Mouse (Mus musculus) neural tube, embryonic 11.5 days (tissue): Measurements from ENCODE around the gene Scd4. TPM values are rescaled to one million over a fixed set of nuclear protein-coding genes. Genes with fewer than 3 reads are reported as not detected.

Source experiments
- ATAC-seq: fragments of 200-750 bp; cut with Nextera tagmentation; 2 replicates; pipeline ENCODE4 v1.8.0; 2017; ENCODE audit warnings: moderate number of reproducible peaks, mild to moderate bottlenecking, moderate TSS enrichment, moderate library complexity; ENCODE audit not compliant: insufficient read depth, low FRiP score, low TSS enrichment
- DNase-seq: peaks from one replicate; pipeline ENCODE4 v3.0.0-alpha.2; 2015; ENCODE audit warnings: low spot score
- H3K27ac ChIP-seq: fragments of 300-500 bp; sonication (generic); 2 replicates; pipeline ENCODE4 v1.5.1; 2014; ENCODE audit warnings: low read depth, mild to moderate bottlenecking, low read length
- H3K27me3 ChIP-seq: fragments of 300-500 bp; sonication (generic); 2 replicates; pipeline ENCODE4 v1.6.1; 2014; ENCODE audit warnings: mild to moderate bottlenecking, low read length, mixed read lengths; ENCODE audit not compliant: control insufficient read depth, insufficient read depth
- H3K36me3 ChIP-seq: fragments of 300-500 bp; sonication (generic); 2 replicates; pipeline ENCODE4 v1.6.1; 2014; ENCODE audit warnings: mild to moderate bottlenecking, low read length, moderate library complexity, mixed read lengths; ENCODE audit not compliant: control insufficient read depth, insufficient read depth
- H3K4me1 ChIP-seq: fragments of 300-500 bp; sonication (generic); 2 replicates; pipeline ENCODE4 v1.6.1; 2014; ENCODE audit warnings: low read length, mixed read lengths; ENCODE audit not compliant: control insufficient read depth, insufficient read depth
- H3K4me2 ChIP-seq: fragments of 300-500 bp; sonication (generic); 2 replicates; pipeline ENCODE4 v1.6.1; 2014; ENCODE audit warnings: low read depth, mild to moderate bottlenecking, moderate library complexity
- H3K4me3 ChIP-seq: fragments of 300-500 bp; sonication (generic); 2 replicates; pipeline ENCODE4 v1.5.1; 2014; ENCODE audit warnings: low read depth, low read length
- H3K9ac ChIP-seq: fragments of 300-500 bp; sonication (generic); 2 replicates; pipeline ENCODE4 v1.6.1; 2014; ENCODE audit warnings: mild to moderate bottlenecking, low read length
- H3K9me3 ChIP-seq: fragments of 300-500 bp; sonication (generic); 2 replicates; pipeline ENCODE4 v1.6.1; 2016; ENCODE audit warnings: low read length; ENCODE audit not compliant: control insufficient read depth
- WGBS: fragments of 180-500 bp; shearing (Covaris S2); extraction: QIAGEN DNeasy Blood & Tissue Kit; methylation state at CpG from one replicate; pipeline ENCODE4 v1.1.7; 2014; 5-methylcytosine and 5-hydroxymethylcytosine counted together
- polyA plus RNA-seq: library from polyadenylated mRNA; unstranded; fragments of >200 nt; fragmentation: Nextera tagmentation; extraction: Ambion mirVana; gene quantifications from 2 replicates; pipeline ENCODE4 v1.2.1, GENCODE M21; 2014

The Scd4 gene
- polyA plus RNA-seq, 1 experiment from 2014 or later, result not detected

DNA sequence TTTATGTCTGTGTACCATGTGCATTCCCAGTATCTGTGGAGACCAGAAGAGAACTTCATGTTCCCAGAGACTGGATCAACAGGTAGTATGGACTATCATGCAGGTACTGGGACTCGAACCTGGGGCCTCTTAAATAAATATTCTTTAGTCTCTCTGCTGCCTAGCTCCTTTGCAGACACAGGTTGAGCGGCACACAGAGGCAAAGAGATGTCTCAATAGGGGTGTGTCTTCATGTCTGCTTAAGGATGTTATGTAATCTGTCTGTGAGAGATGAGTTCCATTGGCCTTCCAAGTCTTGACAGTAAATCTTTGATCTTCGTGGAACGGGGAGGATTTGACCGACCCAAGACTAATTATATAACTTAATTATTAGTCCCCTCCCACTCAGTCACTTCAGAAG, 37.3 kb downstream of the Scd4 start:
- H3K9me3 ChIP-seq, result no peaks in the 10 kb centered on the region
- H3K4me2 ChIP-seq, result no peak overlapping the region
- no peak for ATAC-seq
- no peak overlapping the region for H3K9ac ChIP-seq
- no peaks in the 10 kb centered on the region for H3K36me3 ChIP-seq
- no peaks in the 10 kb centered on the region for H3K27me3 ChIP-seq
- no peaks in the 10 kb centered on the region for H3K4me1 ChIP-seq
- H3K27ac ChIP-seq, result no peak overlapping the region
- 77% methylated on average over 5 of the region's 5 CpGs for WGBS
- H3K4me3 ChIP-seq, result no peak overlapping the region
- no peak for DNase-seq

DNA sequence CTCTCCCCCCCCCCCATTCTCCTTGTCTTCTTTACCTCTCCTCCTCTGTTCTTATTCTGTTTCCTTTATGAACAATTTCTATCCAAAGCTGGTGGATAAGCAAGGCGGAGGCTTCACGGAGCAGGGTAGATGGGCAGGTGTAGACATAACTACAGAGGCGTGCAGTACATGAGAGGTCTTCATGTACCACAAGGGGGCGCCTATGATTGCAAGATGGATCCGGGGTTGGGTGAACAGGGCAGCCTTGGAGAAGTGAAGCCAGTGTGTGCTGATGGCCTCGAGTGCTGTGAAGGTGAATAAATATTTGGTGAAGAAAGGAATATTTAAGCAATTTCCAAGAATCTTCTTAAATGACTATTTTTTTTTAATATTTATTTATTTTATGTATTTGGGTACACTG, 40.1 kb downstream of the Scd4 start:
- 22% methylated on average over 6 of the region's 6 CpGs for WGBS
- Histone ChIP-seq H3K4me2 (no peak overlapping the region), H3K36me3 (no peaks in the 10 kb centered on the region), H3K4me1 (peaks cover 3% of the 10 kb centered on the region; the same call in 1 of the 2 replicates), H3K9ac (no peak overlapping the region), H3K4me3 (no peak overlapping the region), H3K9me3 (no peaks in the 10 kb centered on the region), H3K27me3 (no peaks in the 10 kb centered on the region), H3K27ac (no peak overlapping the region)
- DNase-seq, result peak; percentile 76
- peak; percentile 73; the same call in 1 of the 2 replicates for ATAC-seq

DNA sequence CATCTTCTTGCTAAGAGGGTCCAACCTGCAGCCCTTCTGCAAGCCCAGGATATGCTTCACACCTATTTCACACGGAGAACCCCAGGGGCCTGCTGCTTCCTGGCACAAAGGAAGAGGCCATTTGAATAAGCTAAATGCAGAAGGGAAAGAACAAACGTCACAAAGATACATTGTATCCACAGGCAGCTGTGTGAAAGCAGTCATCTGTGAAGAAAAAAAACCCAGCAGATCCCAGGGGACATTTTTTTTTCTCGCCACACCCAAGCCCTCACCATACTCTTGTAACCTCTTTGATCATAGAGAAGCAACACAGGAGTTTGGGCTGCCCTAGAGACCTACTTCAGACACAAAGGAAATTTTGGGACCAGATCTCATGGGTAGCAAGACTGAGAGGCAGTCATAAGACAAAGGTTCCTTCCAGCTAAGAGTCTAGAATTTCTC, 43.6 kb downstream of the Scd4 start:
- no peak overlapping the region for H3K9ac ChIP-seq
- ATAC-seq (no peak), DNase-seq (no peak)
- H3K4me1 ChIP-seq, result peaks cover 3% of the 10 kb centered on the region; the same call in 1 of the 2 replicates
- H3K36me3 ChIP-seq, result no peaks in the 10 kb centered on the region
- H3K4me2 ChIP-seq, result no peak overlapping the region
- no peak overlapping the region for H3K4me3 ChIP-seq
- no peaks in the 10 kb centered on the region for H3K27me3 ChIP-seq
- no peaks in the 10 kb centered on the region for H3K9me3 ChIP-seq
- H3K27ac ChIP-seq, result no peak overlapping the region
- WGBS, result 27% methylated on average over 3 of the region's 3 CpGs

DNA sequence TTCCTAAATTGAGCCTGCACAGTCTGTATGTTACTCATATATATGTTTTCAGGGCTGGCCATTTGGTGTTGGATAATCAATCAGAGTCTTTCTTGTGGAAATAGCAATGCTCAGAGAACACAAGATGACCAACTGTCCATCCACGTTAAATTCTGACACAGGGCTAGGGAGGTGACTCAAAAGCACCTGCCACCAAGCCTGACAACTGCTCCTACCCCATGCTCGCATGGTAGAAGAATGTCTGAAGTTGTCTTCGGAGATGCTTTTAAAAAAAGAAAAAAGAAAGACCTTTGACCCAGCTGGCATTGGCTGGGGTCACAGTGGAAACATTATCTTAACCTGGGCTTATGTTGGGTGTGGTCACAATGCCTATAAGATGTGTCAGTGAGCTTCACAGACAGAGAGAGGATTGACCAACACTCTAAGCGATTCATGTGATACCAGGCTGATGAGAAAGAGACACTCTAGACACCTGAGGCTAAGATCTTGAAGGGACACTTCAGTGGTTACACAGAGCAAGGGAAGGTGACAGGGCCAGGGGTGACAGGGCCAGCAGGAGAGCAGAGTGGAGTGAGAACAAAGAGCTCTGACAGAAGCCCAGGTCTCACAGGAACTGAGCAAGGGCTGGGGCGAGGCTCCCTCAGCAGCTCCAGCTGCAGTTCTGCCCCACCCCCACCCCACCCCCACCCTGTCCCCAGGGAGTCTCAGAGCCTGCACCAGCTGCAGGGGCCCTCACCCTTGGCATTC, 44.9 kb downstream of the Scd4 start:
- H3K27ac ChIP-seq, result no peak overlapping the region
- no peaks in the 10 kb centered on the region for H3K27me3 ChIP-seq
- H3K4me2 ChIP-seq, result no peak overlapping the region
- ATAC-seq, result no peak
- no peak overlapping the region for H3K4me3 ChIP-seq
- 49% methylated on average over 5 of the region's 5 CpGs for WGBS
- no peaks in the 10 kb centered on the region for H3K9me3 ChIP-seq
- no peak for DNase-seq
- H3K4me1 ChIP-seq, result peaks cover 3% of the 10 kb centered on the region; the same call in 1 of the 2 replicates
- H3K36me3 ChIP-seq, result no peaks in the 10 kb centered on the region
- H3K9ac ChIP-seq, result no peak overlapping the region

DNA sequence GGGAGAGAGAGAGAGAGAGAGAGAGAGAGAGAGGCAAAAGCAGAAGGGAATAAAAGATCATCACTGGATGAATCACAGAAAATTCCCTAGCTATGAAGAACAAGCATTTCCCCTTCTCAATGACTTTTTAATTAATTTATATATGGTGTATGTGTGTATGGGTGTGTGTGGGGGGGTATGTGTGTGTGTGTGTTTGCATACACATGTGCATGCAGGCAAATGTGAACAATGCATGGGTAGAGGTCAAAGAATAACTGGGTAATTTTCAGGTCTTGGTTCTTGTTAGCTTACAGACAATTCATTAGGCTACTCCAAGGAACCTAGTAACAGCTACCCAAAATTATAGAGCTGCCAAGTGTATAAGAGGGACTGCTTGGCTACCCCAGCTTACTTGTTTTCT, 46.2 kb downstream of the Scd4 start:
- H3K36me3 ChIP-seq, result no peaks in the 10 kb centered on the region
- no peak overlapping the region for H3K27ac ChIP-seq
- DNase-seq, result no peak
- no peaks in the 10 kb centered on the region for H3K9me3 ChIP-seq
- H3K4me1 ChIP-seq, result peaks cover 3% of the 10 kb centered on the region; the same call in 1 of the 2 replicates
- no peak overlapping the region for H3K9ac ChIP-seq
- no peak overlapping the region for H3K4me2 ChIP-seq
- H3K4me3 ChIP-seq, result no peak overlapping the region
- H3K27me3 ChIP-seq, result no peaks in the 10 kb centered on the region
- ATAC-seq, result no peak

DNA sequence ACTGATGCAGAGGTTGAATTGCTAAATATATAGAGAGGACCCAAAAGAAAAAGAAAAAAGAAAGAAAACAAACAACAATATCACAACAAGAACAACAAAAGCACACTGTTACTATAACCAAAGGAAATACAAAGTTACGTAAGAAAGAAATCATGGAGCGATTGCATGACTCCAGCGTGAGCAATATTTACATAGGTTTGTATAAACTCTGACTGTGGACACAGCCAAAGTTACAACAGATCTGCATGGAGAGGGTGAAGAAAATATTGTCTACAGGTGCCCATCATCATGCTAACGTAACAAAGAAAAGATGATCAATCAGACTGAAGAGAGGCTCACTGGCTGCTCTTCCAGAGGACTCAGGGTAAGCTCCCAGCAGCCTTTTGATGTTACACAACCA, 47.2 kb downstream of the Scd4 start:
- ATAC-seq (no peak), DNase-seq (no peak)
- Histone ChIP-seq H3K4me1 (peaks cover 3% of the 10 kb centered on the region; the same call in 1 of the 2 replicates), H3K4me2 (no peak overlapping the region), H3K27ac (no peak overlapping the region), H3K36me3 (no peaks in the 10 kb centered on the region), H3K27me3 (no peaks in the 10 kb centered on the region), H3K9ac (no peak overlapping the region), H3K9me3 (no peaks in the 10 kb centered on the region), H3K4me3 (no peak overlapping the region)
- WGBS, result 94% methylated on average over 4 of the region's 4 CpGs

DNA sequence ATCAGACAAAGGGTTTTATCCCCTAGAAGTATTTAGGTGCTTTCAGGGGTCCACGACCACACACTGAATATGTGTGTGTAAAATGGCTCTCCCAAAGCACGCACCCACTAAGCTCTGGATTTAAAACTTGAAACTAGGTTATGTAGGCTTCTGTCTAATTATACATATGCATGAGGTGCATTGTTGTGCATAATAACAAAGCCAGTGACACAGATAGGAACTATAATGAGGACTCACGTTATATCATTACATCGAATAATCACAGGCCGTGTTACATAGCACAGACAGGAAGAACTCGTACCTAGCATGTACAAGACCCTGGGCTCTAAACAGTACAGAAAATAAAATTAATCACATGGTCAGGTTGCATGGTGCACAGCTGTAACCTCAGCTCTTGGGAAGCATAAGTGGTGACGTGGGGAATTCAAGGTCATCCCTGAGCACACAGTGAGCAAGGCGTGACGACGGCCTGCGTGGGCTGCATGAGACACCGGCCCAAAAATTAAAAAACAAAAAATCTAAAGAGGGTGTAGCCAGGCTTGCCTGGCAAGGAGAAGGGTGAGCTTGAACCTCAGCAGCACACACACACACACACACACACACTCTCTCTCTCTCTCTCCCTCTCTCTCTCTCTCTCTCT, 49.9 kb downstream of the Scd4 start:
- 78% methylated on average over 12 of the region's 12 CpGs for WGBS
- no peaks in the 10 kb centered on the region for H3K9me3 ChIP-seq
- no peak overlapping the region for H3K4me2 ChIP-seq
- ATAC-seq (no peak), DNase-seq (no peak)
- no peaks in the 10 kb centered on the region for H3K36me3 ChIP-seq
- H3K9ac ChIP-seq, result no peak overlapping the region
- peaks cover 2% of the 10 kb centered on the region for H3K4me1 ChIP-seq
- H3K27me3 ChIP-seq, result no peaks in the 10 kb centered on the region
- no peak overlapping the region for H3K27ac ChIP-seq
- H3K4me3 ChIP-seq, result no peak overlapping the region

DNA sequence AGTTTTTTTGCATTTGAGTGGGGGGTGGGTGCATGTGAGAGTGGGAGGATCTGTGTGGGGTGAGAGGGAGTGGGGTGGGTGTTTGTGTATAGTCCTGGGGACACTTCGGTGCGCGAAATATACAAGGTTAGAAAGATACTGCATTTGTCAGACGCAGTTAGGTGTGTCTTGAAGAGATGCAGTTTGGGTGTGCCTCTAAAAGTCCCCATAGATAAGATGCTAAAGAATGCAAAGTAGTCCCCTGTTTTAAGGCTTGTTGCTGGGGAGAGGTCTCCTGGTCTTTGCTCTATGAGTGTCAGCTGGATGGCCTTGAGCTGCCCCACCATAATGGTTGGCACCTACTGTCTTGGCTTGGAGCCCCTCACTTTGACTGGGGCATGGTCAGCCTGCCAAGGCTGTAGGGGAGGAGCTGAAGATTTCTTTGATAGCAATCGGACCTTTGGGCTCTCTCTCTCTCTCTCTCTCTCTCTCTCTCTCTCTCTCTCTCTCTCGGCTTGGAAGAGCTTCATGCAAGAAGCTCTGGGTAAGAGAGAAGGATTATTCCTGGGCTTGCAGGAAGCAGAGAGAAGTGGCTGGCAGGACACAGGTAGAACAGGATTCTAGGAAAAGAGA, 53.1 kb downstream of the Scd4 start:
- Histone ChIP-seq H3K36me3 (no peaks in the 10 kb centered on the region), H3K4me2 (no peak overlapping the region), H3K27ac (no peak overlapping the region), H3K4me3 (no peak overlapping the region), H3K27me3 (no peaks in the 10 kb centered on the region), H3K9ac (no peak overlapping the region), H3K9me3 (no peaks in the 10 kb centered on the region), H3K4me1 (peaks cover 9% of the 10 kb centered on the region; the same call in 1 of the 2 replicates)
- 76% methylated on average over 6 of the region's 6 CpGs for WGBS
- no peak for ATAC-seq
- no peak for DNase-seq
